Mouse (Mus musculus): ENCODE measurements around the gene Ttll13.
A peak's percentile ranks its signal among the peaks of the same experiment; 100 is the strongest.

Ttll13 gene

DNA sequence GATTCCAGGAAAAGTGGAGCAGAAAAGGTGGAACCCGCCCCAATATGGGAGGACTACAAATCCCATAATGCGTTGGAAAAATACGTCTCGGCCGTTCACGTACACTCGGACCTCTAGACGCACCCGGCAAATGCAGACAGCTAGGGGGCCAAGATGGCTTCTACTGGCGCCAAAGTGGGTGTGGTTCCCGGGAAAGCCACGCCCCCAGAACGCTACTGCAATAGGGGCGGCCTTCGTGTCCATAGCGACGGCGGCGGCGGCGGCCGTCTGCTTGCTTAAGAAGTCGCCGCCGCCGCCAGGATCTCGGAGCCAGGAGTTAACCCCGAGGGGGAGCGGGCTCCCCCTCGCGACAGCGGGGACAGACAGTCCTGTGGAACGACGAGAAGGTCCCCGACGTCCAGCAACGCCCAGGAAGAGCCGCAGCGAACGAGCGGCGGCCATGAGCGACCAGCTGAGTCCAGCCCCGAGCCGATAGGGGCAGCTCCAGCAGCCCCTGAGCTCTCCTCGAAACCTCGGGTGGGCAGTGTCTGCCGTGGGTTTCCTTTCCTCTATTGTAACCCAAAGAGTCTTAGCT lies at the start of gene Ttll13:
Ttll13 (plus strand) TSS at position 229 of the 574 bp plus-strand sequence.
- peak; percentile 98 for DNase-seq (ENCODE audit: extremely low read depth, insufficient read length, low spot score)

- DNase-seq (ENCODE audit: extremely low read depth, insufficient read length, low spot score), result no peak
These were observed 48.8 kb upstream of the Ttll13 start for GRCm38 (mm10) chr7:80197371-80197770.

DNA sequence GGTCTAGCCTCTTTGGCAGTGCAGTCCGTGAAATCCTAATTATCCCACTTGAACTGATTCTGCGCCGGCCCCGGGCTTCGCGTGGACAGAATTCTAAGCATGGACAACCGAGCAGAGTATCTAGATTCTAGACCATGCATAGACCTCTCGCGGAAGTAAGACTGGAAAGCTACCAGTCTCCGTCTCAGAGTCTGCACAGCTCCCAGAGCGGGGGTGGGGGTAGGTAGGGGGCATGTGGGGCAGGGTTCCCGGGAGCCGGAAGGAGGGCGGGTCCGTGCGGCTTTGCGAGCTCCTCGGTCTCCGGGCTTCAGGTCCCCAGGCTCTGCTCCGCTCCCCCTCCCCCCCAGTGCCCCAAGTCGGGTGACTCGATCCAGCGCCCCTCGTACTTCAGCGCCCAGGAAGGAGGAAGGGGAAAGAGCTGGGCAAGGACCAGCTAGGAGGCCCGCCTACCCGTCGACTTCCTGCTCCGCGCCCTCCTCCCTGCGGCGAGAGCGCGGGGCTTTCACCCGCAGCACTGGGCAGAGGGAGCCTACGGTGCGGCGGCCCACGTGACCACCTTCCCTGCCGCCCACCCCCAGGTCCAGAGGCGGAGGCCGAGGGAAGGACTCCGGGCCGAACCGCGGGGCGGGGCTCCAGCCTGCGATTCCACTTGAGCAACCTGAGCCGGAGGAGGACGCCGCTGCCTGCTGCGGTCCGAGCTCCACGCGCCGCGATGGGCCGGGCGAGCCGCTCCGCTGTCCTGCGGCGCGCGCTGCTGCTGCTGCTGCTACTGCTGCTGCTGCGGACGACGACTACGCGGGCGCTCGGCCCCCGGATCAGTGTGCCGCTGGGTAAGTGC lies 48.0 kb upstream of the Ttll13 start:
- DNase-seq (ENCODE audit: extremely low read depth, insufficient read length, low spot score), result peak; percentile 94

DNA sequence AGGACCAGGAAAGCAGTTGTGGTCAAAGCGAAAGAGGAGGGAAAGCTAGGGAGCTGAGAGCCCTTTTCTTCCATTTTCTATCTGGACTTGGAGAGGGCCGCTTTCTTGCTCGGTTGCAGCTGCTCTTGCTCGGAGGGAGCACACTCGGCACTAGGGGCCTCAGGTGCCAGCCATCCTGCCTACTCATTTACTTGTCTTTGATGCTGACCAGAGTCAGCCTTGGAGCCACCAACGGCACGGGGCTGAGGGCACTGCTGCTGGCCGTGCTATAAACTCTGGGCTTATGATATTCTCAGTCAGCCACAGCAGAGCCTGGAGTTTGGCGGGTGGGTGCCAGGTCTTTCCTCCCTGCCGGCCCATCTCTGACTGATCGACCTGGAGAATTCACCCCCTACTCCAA lies 47.3 kb upstream of the Ttll13 start:
- DNase-seq (ENCODE audit: extremely low read depth, insufficient read length, low spot score), result no peak

- DNase-seq (ENCODE audit: extremely low read depth, insufficient read length, low spot score), result no peak
These were observed 46.9 kb upstream of the Ttll13 start for GRCm38 (mm10) chr7:80199286-80199685.

DNA sequence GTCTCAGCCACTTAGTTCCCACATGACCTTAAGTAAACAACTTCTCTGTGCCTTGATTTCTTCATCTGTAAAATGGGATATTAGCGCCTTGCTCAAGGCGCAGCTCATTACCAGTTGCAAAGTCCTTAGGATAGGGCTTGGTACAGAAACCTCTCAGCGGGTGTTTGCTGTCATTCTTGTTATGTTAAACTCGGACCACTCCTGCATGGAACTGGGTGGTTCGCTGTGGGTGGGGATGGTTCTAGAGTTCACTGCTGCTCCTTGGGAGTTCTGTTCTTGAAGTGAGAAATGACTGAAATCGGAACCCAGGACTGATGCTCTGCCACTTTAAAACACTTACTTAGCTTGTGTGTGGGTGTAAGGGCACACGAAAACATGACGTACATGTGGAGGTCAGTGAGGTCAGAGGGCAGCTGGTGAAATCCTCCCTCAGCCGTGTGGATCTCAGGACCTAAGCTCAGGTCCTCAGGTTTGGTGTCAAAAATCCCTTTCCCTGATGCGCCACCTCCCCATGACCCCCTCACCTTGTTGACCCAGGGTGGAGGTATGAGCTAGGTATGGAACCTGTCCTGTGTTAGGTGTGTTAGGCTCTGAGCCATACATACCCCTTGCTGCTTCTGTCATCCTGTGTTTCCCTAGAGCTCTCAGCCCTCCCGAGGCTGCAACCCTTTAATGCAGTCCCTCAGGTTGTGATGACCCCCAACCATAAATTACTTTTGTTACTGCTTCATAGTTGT lies 46.2 kb upstream of the Ttll13 start:
- no peak for DNase-seq (ENCODE audit: extremely low read depth, insufficient read length, low spot score)

- no peak for DNase-seq (ENCODE audit: extremely low read depth, insufficient read length, low spot score)
These were observed 45.6 kb upstream of the Ttll13 start for GRCm38 (mm10) chr7:80200588-80200945.

DNA sequence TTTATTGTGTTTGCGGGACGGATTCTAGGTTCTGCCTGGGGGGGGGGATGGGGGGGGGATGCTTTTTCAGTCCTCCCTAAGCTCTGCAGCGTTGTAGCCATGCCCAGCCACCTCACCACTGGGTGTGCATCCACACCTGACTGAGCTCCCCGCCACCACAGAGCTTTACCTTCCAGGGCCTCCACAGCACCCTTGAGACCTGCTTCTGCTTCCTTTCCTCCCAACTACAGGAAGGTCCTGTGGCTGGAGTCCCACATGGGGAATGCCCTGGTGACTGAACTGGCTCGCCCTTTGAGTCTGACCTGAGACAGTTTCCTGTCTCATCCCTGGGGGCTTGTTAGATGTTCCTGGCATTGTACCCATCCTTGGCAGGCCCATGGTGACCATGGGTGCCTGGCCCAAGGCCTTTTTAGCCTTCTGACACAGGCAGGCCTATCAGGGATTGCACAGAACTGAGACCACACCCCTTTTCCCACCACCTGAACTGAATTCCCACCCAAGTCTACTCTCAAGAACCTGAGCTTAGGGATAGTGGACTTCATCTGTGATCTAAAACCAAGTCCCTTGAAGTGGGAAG lies 45.1 kb upstream of the Ttll13 start:
- no peak for DNase-seq (ENCODE audit: extremely low read depth, insufficient read length, low spot score)

GRCm38 (mm10) chr7:80201888-80202540 lies 44.2 kb upstream of the Ttll13 start:
- no peak for DNase-seq (ENCODE audit: extremely low read depth, insufficient read length, low spot score)

- DNase-seq (ENCODE audit: extremely low read depth, insufficient read length, low spot score), result no peak
These were observed 43.2 kb upstream of the Ttll13 start for GRCm38 (mm10) chr7:80202961-80203360.

DNA sequence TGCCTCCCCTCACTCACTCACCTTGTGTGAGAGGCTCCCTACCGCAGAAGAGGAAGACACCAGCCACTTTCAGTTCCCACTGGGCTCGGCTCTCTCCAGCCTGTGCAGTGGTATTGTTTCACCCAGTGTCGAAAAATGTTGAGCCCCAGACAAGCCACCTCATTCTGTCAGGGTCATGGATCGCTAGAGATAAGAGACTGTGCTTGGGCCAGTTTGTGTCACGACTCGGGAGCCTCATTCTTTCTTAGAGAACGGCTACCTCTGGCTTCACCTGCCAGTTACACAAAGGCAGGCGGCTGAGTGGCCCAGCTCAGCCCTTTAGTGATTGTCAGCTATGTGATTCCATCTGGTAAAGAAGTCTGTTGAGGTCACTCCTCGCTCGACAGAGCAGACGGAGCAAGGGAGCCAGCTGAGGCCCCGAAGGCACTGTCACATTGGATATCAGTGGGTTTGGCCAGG lies 42.5 kb upstream of the Ttll13 start:
- DNase-seq (ENCODE audit: extremely low read depth, insufficient read length, low spot score), result no peak

GRCm38 (mm10) chr7:80204362-80204761 lies 41.8 kb upstream of the Ttll13 start:
- no peak for DNase-seq (ENCODE audit: extremely low read depth, insufficient read length, low spot score)

GRCm38 (mm10) chr7:80204961-80205360 lies 41.2 kb upstream of the Ttll13 start:
- DNase-seq (ENCODE audit: extremely low read depth, insufficient read length, low spot score), result no peak

DNA sequence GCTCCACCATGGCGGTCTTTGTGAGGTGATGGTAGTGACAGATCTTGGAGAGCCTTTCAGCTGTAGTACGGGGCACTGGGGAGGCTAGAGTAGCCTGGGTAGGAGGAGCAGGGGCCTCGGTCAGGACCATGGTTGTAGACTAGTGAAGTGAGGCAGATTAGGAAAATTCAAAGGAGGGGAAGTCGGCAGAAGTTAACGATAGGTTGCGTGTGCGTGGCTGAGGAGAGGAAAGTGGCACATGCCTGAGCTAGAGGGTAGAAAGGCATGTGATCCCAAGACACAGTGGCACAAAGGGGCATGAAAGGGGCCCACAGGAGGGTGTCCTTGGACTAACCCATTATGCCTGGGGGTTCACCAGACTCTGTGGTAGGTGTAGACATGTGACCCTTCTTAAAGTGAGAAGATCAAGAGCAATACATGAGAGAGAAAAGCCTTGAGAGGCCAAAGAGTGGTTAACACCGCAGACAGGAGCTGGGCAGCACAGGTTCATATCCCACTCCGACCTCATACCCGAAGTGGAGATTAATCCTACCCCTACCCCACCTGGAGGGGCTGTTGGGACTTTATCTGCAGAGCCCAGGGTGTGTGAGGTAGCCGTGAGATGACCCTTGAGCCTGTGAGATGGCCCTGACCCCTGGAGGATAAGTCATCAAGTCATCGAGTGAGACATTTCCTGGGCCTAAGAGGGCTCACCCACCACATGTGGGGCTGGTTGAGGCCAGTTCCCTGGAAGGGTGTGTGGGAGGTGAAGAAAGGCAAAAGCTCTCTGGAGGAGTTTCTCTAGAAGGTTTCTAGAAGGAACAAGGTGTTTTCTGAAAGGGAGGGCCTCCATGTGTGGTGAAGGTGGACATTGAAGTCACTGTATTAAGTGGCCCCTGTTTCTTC lies 40.2 kb upstream of the Ttll13 start:
- DNase-seq (ENCODE audit: extremely low read depth, insufficient read length, low spot score), result no peak

- peak; percentile 51 for DNase-seq (ENCODE audit: extremely low read depth, insufficient read length, low spot score)
These were observed 38.9 kb upstream of the Ttll13 start for GRCm38 (mm10) chr7:80207314-80207731.

DNA sequence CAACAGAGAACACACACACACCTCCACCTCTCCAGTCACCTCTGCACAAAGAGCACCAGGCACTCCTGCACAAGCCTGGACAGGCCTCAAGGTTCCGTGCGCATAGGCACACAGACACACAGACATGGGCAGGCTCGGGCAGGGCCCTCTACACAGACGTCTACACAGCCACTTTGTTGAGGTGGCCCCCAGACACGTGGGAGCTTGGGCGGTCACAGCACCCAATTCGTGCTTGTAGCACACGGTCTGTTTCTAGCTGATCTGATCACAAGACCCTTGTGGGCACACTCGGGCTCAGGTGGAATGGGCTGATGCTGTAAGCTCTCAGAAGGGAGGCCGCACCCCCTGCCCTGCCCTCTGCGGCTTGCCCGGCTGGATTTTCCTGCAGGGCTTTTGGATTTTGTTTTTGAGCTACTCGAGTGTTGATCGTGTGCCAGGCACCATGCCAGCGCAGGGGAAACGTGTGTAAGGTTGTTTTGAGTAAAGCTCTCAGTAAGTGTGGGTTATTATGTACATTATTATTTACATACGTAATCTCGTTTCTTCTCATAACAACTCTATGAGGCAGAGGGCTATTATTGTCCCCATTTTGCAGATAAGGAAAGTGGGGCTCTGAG lies 38.0 kb upstream of the Ttll13 start:
- DNase-seq (ENCODE audit: extremely low read depth, insufficient read length, low spot score), result no peak

DNA sequence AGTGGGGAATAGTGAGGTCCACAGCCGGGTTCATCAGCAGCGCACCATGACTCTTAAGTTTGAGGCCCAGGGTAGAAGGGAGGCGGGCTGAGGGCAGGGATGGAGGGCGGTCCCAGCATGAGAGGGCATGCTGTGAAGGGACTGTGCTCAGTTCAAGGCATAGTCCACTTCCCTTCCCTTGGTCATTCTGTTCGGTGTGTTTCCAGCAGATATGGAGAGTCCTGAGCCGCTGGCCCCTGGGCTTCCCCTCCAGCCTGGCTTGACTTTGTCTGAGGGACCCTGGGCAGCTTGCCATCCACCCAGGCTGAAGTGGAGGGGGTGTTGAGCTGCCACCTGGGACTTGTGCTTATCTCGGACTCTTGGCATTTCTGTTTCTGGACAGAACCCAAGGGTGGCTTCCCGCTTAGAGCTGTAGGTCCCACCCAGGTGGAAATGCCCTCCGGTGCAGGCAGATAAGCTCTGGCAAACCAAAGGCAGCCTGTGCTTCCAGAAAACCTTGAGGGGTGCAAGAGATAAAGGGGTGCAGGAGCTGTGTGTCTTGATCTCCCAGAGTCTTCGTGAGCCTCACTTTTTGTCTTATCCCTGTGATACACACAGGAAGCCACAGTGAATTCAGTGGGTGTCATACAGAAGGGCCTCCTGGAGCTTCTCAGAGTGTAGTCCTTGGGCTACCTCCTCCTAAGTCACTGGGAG lies 37.3 kb upstream of the Ttll13 start:
- no peak for DNase-seq (ENCODE audit: extremely low read depth, insufficient read length, low spot score)

- no peak for DNase-seq (ENCODE audit: extremely low read depth, insufficient read length, low spot score)
These were observed 36.5 kb upstream of the Ttll13 start for GRCm38 (mm10) chr7:80209669-80210068.

DNA sequence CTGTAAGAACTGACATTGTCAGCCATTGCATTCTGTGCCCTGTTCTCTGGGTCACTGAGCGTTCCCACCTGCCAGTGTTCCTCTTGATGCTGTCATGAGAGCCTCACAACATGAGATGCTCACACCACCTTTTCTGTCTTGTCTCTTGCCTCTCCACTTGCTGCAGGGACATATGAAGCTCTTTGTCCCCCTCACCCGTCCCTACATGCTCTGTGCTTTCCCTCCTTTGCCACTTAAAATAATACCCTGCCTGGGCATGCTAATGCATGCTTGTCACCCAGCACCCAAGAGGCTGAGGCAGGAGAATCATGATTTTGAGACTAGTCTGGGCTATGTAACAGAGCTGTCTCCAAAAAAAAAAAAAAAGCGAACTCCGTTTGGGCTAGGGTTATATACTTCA lies 35.2 kb upstream of the Ttll13 start:
- no peak for DNase-seq (ENCODE audit: extremely low read depth, insufficient read length, low spot score)

Measured in 3134 (cell line).